Mouse (Mus musculus) cerebellum, adult 18-20 months (tissue): ENCODE results near the gene Lrp8.

Experiments
- DNase-seq, 2 experiments: peaks; one replicate each; pipeline ENCODE4 v3.0.0; 2021

Gene Lrp8

GRCm38 (mm10) chr4:107848546-107848945 lies 46.5 kb downstream of the Lrp8 start:
- DNase-seq: no peak

- DNase-seq: no peak
Measured at GRCm38 (mm10) chr4:107849621-107850020, 47.6 kb downstream of the Lrp8 start.

- no peak for DNase-seq
Measured at GRCm38 (mm10) chr4:107850091-107850490, 48.0 kb downstream of the Lrp8 start.

- no peak for DNase-seq
Measured at GRCm38 (mm10) chr4:107853333-107853732, 51.3 kb downstream of the Lrp8 start.

GRCm38 (mm10) chr4:107853836-107854235 lies 51.8 kb downstream of the Lrp8 start:
- DNase-seq: no peak

GRCm38 (mm10) chr4:107856958-107857686 lies 55.1 kb downstream of the Lrp8 start:
- DNase-seq: peak; percentile 56 to 58

- no peak for DNase-seq
Measured at GRCm38 (mm10) chr4:107858995-107859394, 56.9 kb downstream of the Lrp8 start.

- DNase-seq: no peak
Measured at GRCm38 (mm10) chr4:107864866-107865265, 62.8 kb downstream of the Lrp8 start.

GRCm38 (mm10) chr4:107879254-107880050 lies 77.4 kb downstream of the Lrp8 start, which contains the start of gene Magoh:
Gene Magoh, plus strand, starts transcription at chr4:107879755.
- peak; percentile 96 for DNase-seq

GRCm38 (mm10) chr4:107881631-107882030 lies 79.6 kb downstream of the Lrp8 start:
- no peak for DNase-seq

GRCm38 (mm10) chr4:107886371-107886770 lies 84.3 kb downstream of the Lrp8 start:
- no peak for DNase-seq

GRCm38 (mm10) chr4:107889385-107889730 lies 87.3 kb downstream of the Lrp8 start:
- DNase-seq: no peak

GRCm38 (mm10) chr4:107889731-107890432 lies 87.8 kb downstream of the Lrp8 start, which contains the start of gene 0610037L13Rik:
Gene 0610037L13Rik, plus strand, starts transcription at chr4:107889813.
- DNase-seq: peak; percentile 94 to 98

- DNase-seq: no peak
Measured at GRCm38 (mm10) chr4:107892663-107893062, 90.6 kb downstream of the Lrp8 start.

GRCm38 (mm10) chr4:107899211-107899927 lies 97.3 kb downstream of the Lrp8 start:
- DNase-seq: no peak

- no peak for DNase-seq
Measured at GRCm38 (mm10) chr4:107900206-107900605, 98.1 kb downstream of the Lrp8 start.

- no peak for DNase-seq
Measured at GRCm38 (mm10) chr4:107904252-107904651, 102.2 kb downstream of the Lrp8 start.

GRCm38 (mm10) chr4:107906561-107906960 lies 104.5 kb downstream of the Lrp8 start:
- no peak for DNase-seq

GRCm38 (mm10) chr4:107910020-107910419 lies 108.0 kb downstream of the Lrp8 start:
- DNase-seq: no peak

- no peak for DNase-seq
Measured at GRCm38 (mm10) chr4:107920336-107920735, 118.3 kb downstream of the Lrp8 start.

GRCm38 (mm10) chr4:107921152-107921695 lies 119.2 kb downstream of the Lrp8 start:
- DNase-seq: no peak

- no peak for DNase-seq
Measured at GRCm38 (mm10) chr4:107921952-107922351, 119.9 kb downstream of the Lrp8 start.
